Mouse (Mus musculus) brain, embryonic 18.5 days (tissue): ENCODE data around the gene Popdc2.
A peak's percentile ranks its signal among the peaks of the same experiment; 100 is the strongest.

Experiments
- DNase-seq: peaks from one replicate; pipeline ENCODE4 v3.0.0-alpha.2; 2012; ENCODE audit warnings: low read depth, low spot score

Popdc2 gene

DNA sequence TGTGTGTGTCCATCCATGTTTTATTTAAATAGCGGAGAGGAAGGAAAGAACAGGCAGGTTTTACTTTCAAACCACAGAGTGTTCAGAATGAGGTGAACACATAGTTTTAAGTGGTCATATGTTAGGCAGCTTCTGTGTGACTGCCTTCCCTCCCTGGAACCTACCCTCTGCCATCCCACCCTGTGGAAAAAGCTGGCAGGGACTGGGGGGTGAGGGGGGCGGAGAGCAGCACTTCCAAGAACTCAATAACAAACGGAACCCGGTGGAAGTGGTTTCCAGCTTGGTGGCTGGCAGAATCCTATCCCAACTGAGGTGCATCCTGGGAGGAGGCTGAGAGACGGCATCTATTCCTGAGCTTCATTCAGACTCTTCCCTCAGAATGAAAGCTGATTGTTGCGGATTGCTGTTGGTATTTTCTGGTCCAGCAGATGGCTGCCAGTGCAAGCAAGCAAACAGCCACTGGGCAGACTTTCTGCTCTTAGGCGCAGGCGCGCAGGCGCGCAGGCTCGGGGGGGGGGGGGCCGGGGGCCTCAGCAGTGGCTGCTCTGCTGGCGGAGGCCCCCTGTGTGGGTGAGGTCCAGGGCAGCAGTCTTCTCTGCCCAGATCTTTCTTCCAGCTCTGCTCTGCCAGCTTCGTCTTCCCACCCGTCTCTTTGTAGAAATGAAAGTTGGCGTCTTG, 14.3 kb downstream of the Popdc2 start:
- DNase-seq = peak; percentile 43

DNA sequence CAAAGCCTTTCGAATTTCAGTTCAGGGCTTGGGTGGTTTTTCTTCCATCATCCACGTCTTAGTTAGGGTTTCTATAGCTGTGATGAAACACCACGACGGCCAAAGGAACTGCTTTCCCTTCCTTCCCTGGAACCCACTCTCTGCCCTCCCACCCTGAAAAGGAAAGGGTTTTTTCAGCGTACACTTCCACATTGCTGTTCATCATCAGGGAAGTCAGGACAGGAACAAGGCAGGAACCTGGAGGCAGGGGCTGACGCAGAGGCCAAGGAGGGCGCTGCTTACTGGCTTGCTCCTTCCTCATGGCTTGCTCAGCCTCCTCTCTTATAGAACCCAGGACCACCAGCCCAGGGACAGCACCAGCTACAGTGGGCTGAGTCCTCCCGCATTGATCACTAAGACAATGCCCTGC, 14.8 kb downstream of the Popdc2 start:
- DNase-seq = no peak

DNA sequence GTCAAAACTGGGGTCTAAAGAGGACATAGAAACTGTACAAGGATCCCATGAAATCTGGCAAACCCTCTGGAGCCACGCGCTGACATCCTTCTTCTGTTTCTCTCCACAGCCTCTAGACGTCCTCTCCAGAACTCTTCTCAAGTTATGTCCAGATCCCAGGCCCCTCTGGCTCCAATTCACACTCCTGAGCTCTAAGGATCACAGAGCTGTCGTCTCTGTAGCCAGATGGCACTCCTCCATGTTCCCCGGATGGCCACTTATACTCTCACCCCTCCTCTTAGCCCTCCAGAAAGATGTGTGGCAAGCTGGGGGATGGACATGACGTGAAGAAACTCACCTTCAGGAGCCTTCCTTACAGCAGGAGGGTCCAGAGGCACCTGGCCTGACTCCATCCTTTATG, 15.5 kb downstream of the Popdc2 start:
- no peak for DNase-seq

DNA sequence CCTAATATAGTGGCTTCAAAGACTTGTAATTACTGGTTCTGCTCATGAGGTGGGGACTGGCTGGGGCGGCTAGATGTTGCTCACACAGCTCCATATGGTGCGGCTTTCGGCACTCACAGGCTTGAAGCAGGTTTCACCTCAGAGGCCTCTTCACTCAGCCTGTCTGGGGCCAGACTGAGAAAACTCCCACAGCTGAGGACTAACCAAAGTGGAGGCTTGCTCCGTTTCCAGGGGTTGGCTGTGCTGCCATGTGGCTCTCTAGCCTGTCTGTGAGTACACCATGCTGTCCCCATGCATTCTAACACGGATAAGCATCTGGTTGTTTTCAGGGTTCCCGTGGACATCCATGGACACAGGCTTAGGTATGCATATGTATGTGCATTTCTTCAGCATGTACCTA, 16.6 kb downstream of the Popdc2 start:
- no peak for DNase-seq

DNA sequence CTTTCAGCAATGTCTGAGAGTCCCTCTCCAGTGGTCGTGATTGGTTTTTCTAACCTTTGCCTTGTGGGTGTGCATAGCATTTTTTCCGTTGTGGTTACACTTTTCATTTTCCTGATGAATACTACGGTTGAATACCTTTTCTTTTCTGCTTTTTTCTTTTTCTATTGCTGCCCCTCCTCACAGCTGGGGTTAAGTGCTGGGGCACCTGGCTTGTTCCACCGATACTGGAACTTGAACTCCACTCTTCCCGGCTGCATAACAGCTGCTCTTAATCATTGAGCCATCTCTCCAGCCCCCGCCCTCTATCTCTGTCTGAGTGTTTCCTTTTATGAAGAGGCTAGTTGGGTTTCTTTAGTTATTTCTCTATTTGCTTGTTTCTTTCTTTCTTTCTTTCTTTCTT, 17.1 kb downstream of the Popdc2 start:
- no peak for DNase-seq

DNA sequence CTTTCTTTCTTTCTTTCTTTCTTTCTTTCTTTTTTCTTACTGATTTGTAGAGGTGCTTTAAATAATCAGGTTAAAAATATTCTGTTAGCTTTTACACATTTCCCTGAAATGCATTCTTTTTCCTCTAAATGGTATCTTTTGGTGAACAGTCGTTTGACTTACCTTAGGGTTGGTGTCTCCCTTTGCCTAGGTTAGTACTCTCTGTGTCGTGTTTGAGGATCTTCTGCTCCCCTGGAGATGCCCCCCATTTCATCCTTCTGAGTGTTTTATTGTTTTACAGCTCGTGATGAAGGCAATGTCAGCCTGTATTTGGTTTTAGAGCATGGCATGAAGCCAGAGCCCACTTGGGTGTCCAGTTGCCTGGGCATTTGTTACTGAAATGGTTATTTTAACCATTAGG, 17.5 kb downstream of the Popdc2 start:
- no peak for DNase-seq

DNA sequence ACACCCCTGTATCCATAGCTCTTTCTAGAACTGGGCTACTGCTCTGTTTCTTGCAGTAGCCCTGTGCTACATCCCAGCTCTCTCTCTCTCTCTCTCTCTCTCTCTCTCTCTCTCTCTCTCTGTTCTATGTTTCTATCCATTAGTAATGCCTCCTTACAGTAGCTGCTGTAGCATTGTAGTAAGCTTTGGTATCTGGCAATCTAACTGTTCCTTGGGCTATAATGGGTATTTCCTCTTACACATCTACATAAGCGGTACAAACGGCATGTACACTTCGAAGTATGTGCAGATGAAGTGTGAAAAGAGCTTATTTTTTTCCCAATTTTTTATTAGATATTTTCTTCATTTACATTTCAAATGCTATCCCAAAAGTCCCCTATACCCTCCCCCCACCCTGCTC, 17.9 kb downstream of the Popdc2 start:
- DNase-seq = no peak

DNA sequence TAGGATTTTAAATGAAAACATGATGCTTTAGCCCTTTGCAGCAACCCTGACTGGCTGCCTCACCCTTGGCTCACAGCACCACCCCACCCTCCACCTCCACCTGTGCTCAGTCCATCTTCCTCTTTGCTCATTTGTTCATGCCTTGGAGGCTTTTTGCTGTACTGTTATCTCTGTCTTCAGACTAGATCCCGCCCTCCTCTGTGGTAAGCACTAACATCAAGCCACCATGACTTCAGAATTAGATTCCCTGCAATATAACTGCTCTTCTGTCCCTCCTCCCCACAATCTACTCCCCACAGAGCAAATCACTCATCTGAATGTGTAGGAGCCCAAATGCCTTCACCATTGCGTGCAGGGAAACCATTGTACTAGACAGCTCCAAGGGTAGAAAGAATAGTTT, 21.7 kb downstream of the Popdc2 start:
- DNase-seq = no peak

DNA sequence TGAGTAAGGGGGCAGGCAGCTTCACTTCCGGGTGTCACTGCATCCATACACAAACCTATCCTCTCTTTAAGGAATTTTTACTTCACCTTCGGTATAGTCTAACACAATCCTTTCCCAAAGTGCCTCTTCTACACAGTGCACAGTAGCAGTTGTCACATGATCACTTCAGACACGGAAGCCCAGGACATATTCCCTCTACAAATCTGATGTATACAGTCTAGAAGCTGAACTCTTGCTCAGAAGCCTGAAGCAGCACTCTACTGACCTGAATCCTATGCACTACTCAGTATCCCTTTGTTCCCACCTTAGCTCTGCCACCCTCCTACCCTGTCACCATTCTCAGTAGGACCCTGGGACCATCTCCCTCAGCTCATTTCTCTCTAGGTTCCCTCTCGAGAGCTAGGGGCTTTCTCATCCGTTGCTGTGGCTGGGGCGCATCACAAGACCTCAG, 23.2 kb downstream of the Popdc2 start:
- DNase-seq = no peak

DNA sequence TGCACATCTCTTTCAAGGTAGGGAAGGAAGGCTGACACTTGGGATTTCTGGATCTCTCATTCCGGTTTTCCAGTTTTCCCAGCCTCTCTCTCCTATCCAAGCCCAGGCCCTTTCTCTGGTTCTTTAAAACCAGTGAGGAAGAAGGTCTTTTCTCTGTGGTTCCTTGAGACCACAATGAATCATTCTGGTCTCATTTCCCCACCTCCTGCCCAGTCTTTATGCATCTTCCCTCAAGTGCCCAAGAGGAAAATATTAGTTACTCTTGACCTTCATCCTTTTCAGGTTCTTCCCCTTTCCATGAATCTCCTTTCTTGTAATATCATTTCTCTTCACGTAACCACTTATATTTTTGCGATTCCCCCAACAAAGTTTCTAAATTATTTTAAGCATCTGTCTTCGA, 23.7 kb downstream of the Popdc2 start:
- DNase-seq = no peak

DNA sequence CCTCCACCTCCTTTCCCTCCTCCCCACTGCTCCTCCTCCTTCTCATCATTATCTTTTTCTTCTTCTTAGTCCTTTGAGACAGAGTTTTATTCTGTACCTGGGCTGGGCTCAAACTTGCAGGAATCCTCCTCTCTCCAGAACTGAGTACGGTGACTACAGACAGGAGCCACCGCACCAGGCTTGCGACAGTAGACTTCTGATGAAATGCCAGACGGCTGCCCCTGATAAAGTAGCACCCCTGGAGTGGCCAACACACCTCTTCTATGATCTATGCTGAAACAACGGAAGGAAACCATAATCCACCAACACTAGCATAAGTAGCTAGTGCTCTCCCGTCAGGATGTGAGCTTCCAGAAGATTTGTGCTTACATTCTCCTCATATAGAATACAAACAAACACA, 25.4 kb downstream of the Popdc2 start:
- no peak for DNase-seq

DNA sequence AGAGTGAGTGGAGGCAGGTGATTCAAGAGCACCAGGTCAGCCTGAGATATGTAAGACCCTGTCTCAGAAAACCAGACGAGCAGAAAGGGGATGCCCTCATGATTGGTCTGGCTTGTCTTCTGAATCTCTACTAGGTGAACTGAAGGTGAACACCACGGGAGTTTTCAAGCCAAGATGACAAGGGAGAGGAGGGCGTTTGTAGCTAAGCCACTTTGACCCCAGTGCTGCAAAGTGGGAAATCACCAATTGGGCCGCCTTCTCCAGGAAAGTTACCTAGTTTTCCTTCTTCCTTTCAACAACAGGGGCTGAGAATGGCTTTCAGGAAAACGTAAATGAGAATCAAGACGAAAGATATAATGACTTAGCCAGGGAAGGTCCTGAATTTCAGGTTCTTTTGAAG, 26.7 kb downstream of the Popdc2 start:
- DNase-seq = no peak

DNA sequence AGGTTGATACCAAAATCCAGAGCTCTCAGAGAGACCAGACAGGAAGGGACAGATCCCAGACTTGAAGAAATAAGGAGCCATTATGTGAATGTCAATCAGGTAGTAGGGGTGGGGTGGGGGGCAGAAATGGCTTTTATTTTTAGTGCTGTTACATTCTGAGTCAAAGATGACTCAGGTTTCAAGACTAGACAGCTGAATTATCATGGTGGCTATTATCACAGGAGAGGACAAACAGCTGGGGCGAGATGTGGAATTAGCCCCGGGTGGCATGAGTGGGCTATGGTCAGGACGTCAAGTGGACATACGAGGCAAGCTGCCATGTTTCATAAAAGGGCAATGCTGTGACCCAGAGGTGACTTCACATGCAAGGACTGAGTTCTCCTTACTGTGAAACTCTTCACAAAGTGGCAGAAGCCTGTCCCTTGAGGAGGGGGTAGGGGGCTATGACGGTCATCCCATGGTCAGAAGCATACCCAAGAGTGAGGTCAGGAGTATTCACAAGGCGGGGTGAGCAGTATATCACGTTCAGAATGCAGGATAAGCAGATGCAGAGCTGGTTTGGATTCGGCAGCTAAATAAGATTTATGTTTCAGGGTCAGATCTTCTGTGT, 27.4 kb downstream of the Popdc2 start:
- DNase-seq = no peak

DNA sequence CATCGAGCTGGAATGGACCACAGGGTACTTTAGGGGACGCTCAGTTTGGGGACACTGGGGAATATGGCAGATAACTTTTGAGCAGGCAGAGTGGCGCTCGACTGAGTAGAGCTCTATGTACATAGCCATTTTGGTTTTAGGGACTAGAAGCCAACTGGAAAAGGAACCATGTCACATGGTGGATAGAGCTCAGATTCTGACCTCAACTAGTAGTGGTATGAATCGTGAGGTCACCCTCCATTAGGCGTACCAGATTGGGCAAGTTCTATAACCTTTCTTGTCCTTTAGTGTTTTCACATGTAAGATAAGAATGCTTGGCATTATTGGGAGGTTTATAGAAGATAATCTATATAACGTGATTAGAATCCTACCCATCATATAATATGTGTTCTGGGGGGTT, 28.3 kb downstream of the Popdc2 start:
- no peak for DNase-seq

DNA sequence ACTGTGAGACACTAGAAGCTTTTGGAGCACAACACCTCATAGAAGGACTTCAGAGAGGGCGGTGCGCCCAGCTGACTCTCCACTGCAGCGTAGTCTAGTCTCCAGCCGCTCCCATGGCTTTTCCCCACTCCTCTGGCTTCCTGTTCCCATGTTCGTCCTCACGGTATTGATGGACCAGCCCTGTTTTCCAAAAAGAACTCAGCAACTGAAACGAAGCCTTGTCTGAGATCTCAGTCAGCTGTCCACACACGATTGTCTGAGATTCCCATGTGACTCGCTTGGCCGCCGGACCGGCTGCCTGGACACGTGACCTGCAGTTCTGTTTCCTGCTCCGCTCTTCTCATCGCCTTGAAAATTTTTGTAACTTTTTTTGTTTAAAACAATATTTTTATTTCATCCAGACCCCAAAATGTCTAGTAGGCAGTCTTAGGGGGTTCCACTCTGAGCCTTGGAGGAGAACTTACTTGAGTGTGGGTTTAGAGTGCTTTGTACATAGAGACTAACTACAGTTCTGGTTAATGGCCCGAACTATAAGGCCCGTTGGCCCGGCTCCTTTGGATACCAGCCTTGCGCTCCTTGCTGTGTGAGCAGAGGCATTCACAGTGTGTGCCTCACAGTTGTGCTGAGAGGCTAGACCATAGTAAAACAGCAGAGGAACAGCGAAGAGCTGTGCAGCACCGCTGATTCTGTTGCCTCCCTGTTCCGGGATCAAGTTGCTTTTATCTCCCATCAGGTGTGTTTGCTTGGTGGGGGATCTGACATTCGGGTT, 30.3 kb downstream of the Popdc2 start:
- no peak for DNase-seq

DNA sequence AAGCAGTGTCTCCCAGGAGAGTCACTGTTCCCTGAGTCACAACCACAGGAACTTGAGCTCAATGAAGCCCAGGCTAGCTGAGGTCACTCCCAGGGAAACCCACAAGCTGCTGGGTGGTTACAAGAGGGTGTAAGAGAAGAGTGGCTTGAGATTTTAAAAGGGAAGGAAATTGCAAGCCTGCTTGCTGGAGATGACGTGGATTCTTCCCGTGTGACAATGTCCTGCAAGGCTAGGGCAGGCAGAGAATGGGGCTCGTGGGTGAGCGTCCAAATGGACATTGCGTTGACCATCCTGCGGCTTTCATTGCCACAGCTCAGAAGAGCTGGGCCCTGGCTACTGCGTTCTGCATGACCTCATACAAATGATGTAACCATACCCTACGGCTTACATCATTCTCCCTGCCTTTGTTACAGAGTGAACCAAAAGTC, 32.2 kb downstream of the Popdc2 start:
- no peak for DNase-seq

DNA sequence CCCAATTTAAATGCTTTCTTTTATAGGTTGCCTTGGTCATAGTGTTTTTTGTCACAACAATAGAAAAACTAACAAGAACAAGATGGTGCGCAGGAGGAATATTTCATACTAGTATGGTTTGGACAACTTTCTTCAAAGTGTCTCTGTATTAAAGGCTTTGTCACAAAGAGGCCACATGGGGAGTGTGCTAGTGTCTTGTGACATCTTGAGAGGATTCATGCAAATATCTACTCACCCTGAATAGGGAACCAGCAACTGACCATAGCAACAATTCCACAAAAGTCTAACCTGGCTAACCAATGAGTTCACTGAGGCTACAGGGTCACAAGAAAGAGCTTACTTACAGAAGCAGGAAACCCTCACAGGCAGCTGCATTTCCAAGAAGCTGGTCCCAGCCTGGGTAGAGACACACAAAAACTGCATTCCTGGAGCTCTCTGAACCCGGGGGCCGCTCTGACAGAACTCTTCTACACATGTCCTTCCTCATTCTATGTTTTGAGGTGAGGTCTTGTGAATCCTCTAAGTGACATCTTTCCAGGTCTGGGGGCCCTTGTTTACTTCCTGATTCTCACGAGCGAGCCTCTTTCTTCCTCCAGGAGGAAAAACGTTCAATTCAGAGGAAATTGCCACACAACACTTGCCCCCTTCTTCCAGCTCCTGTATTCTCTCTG, 33.2 kb downstream of the Popdc2 start:
- no peak for DNase-seq

DNA sequence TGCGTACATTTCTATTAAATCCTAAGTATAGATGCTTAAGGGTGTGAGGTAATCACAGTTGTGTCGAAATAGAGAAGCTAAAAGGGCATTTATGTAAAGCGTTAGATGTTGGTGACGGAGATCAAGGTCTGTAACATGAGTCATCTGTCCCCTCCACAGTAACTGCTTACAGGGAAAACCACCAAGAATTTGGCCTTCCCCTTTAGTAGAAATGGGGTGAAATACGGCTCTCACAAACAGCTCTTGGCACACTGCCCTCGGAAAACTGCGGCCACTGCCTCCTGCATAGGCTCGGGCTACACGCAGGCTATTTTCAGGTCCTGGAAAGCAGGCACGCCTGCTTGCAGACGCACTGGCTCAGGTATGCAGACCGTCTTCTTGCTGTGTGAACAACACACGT, 34.1 kb downstream of the Popdc2 start:
- no peak for DNase-seq

DNA sequence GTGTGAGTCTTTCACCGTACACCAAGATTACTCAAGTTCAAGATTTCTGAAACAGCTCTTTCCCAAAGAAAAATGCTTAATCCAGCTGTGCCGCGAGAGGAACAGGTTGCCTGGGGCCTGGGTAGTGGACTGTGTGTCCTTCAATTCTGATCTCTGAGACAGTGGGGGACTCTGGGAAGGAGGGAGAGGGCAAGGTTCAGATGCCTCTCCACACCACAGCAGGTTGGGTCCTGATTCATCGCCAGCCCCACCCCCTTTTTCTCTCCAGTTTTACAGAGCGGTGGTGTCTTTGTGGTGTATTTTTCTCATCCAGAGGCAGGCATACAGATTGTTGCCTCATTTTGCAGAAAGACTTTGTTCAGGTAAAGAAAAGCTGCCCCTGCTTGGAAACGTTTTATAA, 36.3 kb downstream of the Popdc2 start:
- no peak for DNase-seq

DNA sequence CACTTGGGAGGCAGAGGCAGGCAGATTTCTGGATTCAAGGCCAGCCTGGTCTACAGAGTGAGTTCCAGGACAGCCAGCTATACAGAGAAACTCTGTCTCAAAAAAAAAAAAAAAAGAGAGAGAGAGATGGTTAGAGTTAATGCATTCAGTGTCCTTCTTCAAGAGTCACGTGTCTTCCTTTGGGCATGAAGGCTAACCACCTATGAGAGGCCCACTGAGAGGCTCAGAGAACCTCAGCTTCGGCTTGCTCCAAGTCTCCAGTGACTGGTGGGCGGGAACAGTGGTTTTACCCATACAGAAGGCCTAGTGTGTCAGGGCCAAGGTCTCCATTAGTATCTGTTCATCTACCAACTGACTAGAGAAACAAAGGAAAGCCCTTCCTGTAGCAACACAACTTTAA, 37.1 kb downstream of the Popdc2 start:
- no peak for DNase-seq

DNA sequence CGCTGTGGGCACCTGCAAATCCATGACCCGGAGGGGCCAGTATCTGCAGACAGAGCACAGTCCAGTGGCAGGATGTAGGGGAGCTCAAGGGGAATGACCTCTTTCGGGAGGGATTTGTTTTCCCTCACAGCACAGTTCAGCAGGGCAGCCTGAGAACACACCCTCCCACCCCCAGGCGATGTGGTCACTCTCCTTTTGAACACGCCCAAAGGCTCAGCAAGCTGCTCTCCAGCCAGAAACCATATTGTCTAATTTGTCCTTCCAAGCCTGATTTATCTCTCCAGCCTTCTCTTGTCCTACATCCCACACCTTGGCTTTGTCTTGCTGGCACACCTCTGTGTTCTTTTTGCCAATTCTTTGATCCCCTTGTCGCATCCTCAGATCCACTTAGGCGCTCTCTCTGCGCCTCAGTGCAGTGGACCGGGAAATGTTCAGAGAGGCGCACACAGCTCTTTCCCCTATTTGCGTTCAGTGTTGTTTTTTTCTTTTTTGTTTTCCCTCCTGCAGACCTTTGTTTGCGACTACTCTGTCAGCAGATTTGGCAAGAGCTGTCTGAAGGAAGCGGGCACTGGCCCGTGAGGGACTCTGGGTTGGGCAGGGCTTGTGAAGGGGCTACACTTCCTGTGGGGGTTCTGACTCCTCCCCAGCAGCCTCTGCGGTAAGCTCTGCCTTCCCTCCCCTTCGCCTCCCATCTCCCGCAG, 37.7 kb downstream of the Popdc2 start:
- DNase-seq = peak; percentile 40
